Mouse (Mus musculus): ENCODE measurements around the gene C1qtnf5.

GRCm38 (mm10) chr9:44079997-44080780, 26.9 kb upstream of the C1qtnf5 start:
- TF ChIP-seq EP300 (IDR thresholded peaks at IDR 0.05; ENCODE audit: insufficient read depth, low read depth, low read length), result no peak
- no peak for TF ChIP-seq POLR2A (IDR thresholded peaks at IDR 0.05; ENCODE audit: insufficient read depth, low read length)
- TF ChIP-seq CTCF (IDR thresholded peaks at IDR 0.05; ENCODE audit: low read depth, low read length), result no peak

All from ES-Bruce4 (cell line).